Mouse (Mus musculus) heart, adult 2 months (tissue): ENCODE data around the gene Cnfn.

Source experiments
- CTCF ChIP-seq: fragments of 200-600 bp; IDR thresholded peaks from 2 replicates; pipeline ENCODE4 v1.8.1; 2022; ENCODE audit warnings: antibody characterized with exemption, mild to moderate bottlenecking, moderate library complexity
- EP300 ChIP-seq: fragments of 200-500 bp; IDR thresholded peaks from 2 replicates; pipeline ENCODE4 v1.6.1; 2011; ENCODE audit warnings: low read depth, low read length, control low read depth; ENCODE audit not compliant: insufficient read depth
- POLR2A ChIP-seq: fragments of 200-500 bp; IDR thresholded peaks from 2 replicates; pipeline ENCODE4 v1.6.1; 2011; ENCODE audit warnings: mild to moderate bottlenecking, low read depth, low read length, control low read depth; ENCODE audit not compliant: insufficient read depth

DNA sequence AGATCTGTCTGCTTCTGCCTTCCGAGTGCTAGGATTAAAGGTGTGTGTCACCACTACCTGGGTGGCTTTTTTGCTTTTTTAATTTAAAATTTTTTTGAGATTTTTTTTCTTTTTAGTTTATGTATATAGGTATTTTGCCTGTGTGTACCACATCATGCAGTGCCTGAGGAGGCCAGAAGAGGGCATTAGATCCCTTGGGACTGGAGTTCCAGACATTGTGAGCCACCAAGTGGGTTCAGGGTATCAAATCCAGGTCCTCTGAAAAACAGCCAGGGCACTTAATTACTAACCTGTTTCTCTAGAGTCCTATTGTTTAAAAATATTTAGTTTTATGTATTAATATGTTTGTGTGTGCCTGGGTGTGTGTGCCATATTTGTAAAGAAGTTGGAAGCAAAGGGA lies 48.1 kb upstream of the Cnfn start:
- TF ChIP-seq EP300: no peak
- TF ChIP-seq CTCF: peak; percentile 79
- no peak for TF ChIP-seq POLR2A
